8 mouse cellular contexts compared by ENCODE assay signal in the genomic region with DNA sequence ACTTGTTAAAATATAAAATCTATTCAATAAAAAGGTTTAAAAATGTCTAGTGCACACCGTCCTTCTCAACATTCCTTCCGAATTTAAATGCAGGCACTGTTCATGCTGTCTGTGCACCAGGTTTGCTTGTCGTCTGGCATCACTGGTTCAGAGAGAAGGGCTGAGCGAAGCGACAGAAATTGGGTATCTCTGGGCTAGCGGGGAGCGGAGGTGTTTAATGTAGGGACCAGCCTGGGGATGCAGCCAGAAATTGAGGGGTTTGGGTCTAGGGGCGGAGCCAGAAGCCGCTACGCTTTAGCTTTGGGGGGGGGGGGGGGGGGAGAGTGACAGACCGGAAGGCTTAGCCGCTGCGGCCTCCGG. TPM values are rescaled to one million over a fixed set of nuclear protein-coding genes. Genes with fewer than 3 reads are reported as not detected.
DNase-seq lines count a peak whose midpoint lies in the region; ATAC-seq and TF ChIP-seq lines count a peak whose summit lies in the region.

No protein-coding gene starts in this region.

- no peak for TF ChIP-seq CTCF in bone marrow macrophage, adult 2 months (IDR thresholded peaks at IDR 0.05; ENCODE audit: low read depth, low read length)

- no peaks in the 10 kb centered on the region for H3K9me3 ChIP-seq in kidney, embryonic 14.5 days (ENCODE audit: control insufficient read depth, low read length)
- H3K9me3 ChIP-seq in hindbrain, embryonic 14.5 days (ENCODE audit: control insufficient read depth, low read length): no peaks in the 10 kb centered on the region
- H3K9me3 ChIP-seq in midbrain, embryonic 14.5 days (ENCODE audit: control insufficient read depth, low read length): no peaks in the 10 kb centered on the region

- 3% methylated on average over 14 of the region's 14 CpGs for WGBS in kidney, embryonic 14.5 days
- under 1% methylated on average over 9 of the region's 14 CpGs for whole genome bisulfite sequencing in hindbrain, embryonic 14.5 days
- WGBS in midbrain, embryonic 14.5 days: 4% methylated on average over 14 of the region's 14 CpGs

- H3K4me3 ChIP-seq in kidney, embryonic 14.5 days (ENCODE audit: low read length): peak overlapping the region; percentile 85
- H3K4me3 ChIP-seq in bone marrow macrophage, adult 2 months (ENCODE audit: insufficient read depth, low read length): peak overlapping the region; percentile 66
- peak overlapping the region; percentile 57 for H3K4me3 ChIP-seq in hindbrain, embryonic 14.5 days (replicated peaks; ENCODE audit: low read length)
- H3K4me3 ChIP-seq in midbrain, embryonic 14.5 days (replicated peaks; ENCODE audit: low read depth, low read length): peak overlapping the region; percentile 84

- no peak for DNase-seq in kidney, adult 11 months
- peak; percentile 26 for DNase-seq in hindbrain, embryonic 14.5 days (ENCODE audit: low spot score)
- no peak for DNase-seq in midbrain, embryonic 14.5 days
- DNase-seq in urinary bladder, postnatal 25 days (ENCODE audit: low spot score): no peak
- DNase-seq in spleen, postnatal 36 days (ENCODE audit: low spot score in 2 of 2): no peak
- no peak for DNase-seq in thymus, postnatal 14 days

- no peak for TF ChIP-seq POLR2A in bone marrow macrophage, adult 2 months (IDR thresholded peaks at IDR 0.05; ENCODE audit: borderline replicate concordance, low read depth, low read length)

- peaks cover 5% of the 10 kb centered on the region for H3K4me1 ChIP-seq in kidney, embryonic 14.5 days (ENCODE audit: control insufficient read depth, insufficient read depth, low read length)
- H3K4me1 ChIP-seq in bone marrow macrophage, adult 2 months (ENCODE audit: control insufficient read depth, insufficient read depth, low read length): peaks cover 7% of the 10 kb centered on the region
- H3K4me1 ChIP-seq in hindbrain, embryonic 14.5 days (replicated peaks; ENCODE audit: control insufficient read depth, insufficient read depth, low read length): peaks cover 18% of the 10 kb centered on the region
- H3K4me1 ChIP-seq in midbrain, embryonic 14.5 days (ENCODE audit: control insufficient read depth, insufficient read depth, low read length): peaks cover 10% of the 10 kb centered on the region; the same call in 1 of the 2 replicates

- no peaks in the 10 kb centered on the region for H3K27me3 ChIP-seq in kidney, embryonic 14.5 days (ENCODE audit: control insufficient read depth, insufficient read depth, low read length)
- H3K27me3 ChIP-seq in hindbrain, embryonic 14.5 days (ENCODE audit: control insufficient read depth, insufficient read depth, low read length): no peaks in the 10 kb centered on the region; the same call in 1 of the 2 replicates
- H3K27me3 ChIP-seq in midbrain, embryonic 14.5 days (ENCODE audit: control insufficient read depth, insufficient read depth, low read length): no peaks in the 10 kb centered on the region

- no peaks in the 10 kb centered on the region for H3K36me3 ChIP-seq in kidney, embryonic 14.5 days (ENCODE audit: control insufficient read depth, insufficient read depth, low read length)
- H3K36me3 ChIP-seq in hindbrain, embryonic 14.5 days (replicated peaks; ENCODE audit: control insufficient read depth, insufficient read depth): no peaks in the 10 kb centered on the region
- no peaks in the 10 kb centered on the region for H3K36me3 ChIP-seq in midbrain, embryonic 14.5 days (ENCODE audit: control insufficient read depth, insufficient read depth, low read length)

- peak overlapping the region; percentile 54; the same call in 1 of the 2 replicates for H3K9ac ChIP-seq in kidney, embryonic 14.5 days (ENCODE audit: low read depth, low read length)
- H3K9ac ChIP-seq in hindbrain, embryonic 14.5 days: peak overlapping the region; percentile 74
- H3K9ac ChIP-seq in midbrain, embryonic 14.5 days (replicated peaks; ENCODE audit: low read length): peak overlapping the region; percentile 74

- no peak for ATAC-seq in kidney, embryonic 14.5 days (ENCODE audit: low FRiP score, low TSS enrichment)
- ATAC-seq in hindbrain, embryonic 14.5 days (ENCODE audit: low FRiP score): no peak
- no peak for ATAC-seq in midbrain, embryonic 14.5 days (ENCODE audit: low FRiP score, low TSS enrichment)

- 0 out of 2 replicates have a peak overlapping the region, but pooled peaks have one; percentile 63 for H3K27ac ChIP-seq in kidney, embryonic 14.5 days (ENCODE audit: low read depth, low read length)
- H3K27ac ChIP-seq in bone marrow macrophage, adult 2 months (ENCODE audit: insufficient read depth, low read depth, low read length): peak overlapping the region; percentile 31
- peak overlapping the region; percentile 93 for H3K27ac ChIP-seq in hindbrain, embryonic 14.5 days
- H3K27ac ChIP-seq in midbrain, embryonic 14.5 days (replicated peaks; ENCODE audit: low read depth, low read length): peak overlapping the region; percentile 85

- H3K4me2 ChIP-seq in kidney, embryonic 14.5 days (replicated peaks; ENCODE audit: low read depth, low read length): peak overlapping the region; percentile 62
- H3K4me2 ChIP-seq in hindbrain, embryonic 14.5 days (replicated peaks): peak overlapping the region; percentile 87
- peak overlapping the region; percentile 88 for H3K4me2 ChIP-seq in midbrain, embryonic 14.5 days (ENCODE audit: low read length)

RNA-seq across cellular contexts. Expression of gene Lonp2, which starts 0.3 kb away (rescaled TPM):
- 38.0 and 54.8 TPM in 2 replicates for polyA plus RNA-seq in kidney, embryonic 14.5 days (2014; fragmentation: Nextera tagmentation; extraction: Ambion mirVana)
- polyA plus RNA-seq in bone marrow macrophage, adult 2 months (2012; ENCODE audit: insufficient read depth, insufficient read length, missing spikeins): 27.8 and 31.1 TPM in 2 replicates
- 83.4 and 92.0 TPM in 2 replicates for polyA plus RNA-seq in hindbrain, embryonic 14.5 days (2014; fragmentation: Nextera tagmentation; extraction: Ambion mirVana)
- polyA plus RNA-seq in midbrain, embryonic 14.5 days (2014; fragmentation: Nextera tagmentation; extraction: Ambion mirVana): 66.2 and 87.3 TPM in 2 replicates

RNA-seq across cellular contexts. Expression of gene Abcc12, which starts 43.0 kb away (rescaled TPM):
- polyA plus RNA-seq in kidney, embryonic 14.5 days (2014; fragmentation: Nextera tagmentation; extraction: Ambion mirVana): 0.08 and 0.11 TPM in 2 replicates
- not detected in 2 replicates for polyA plus RNA-seq in bone marrow macrophage, adult 2 months (2012; ENCODE audit: insufficient read depth, insufficient read length, missing spikeins)
- polyA plus RNA-seq in hindbrain, embryonic 14.5 days (2014; fragmentation: Nextera tagmentation; extraction: Ambion mirVana): 0.21 and 0.23 TPM in 2 replicates
- 0.13 and 0.18 TPM in 2 replicates for polyA plus RNA-seq in midbrain, embryonic 14.5 days (2014; fragmentation: Nextera tagmentation; extraction: Ambion mirVana)

Comparison
In these comparisons a context has a peak if more than half of its experiments do, and no peak if none do; other contexts are left out.
1. H3K27ac ChIP-seq: peak in every context shown above with its lines; median percentile 93 in hindbrain, embryonic 14.5 days; 85 in midbrain, embryonic 14.5 days; 63 in kidney, embryonic 14.5 days; 31 in bone marrow macrophage, adult 2 months.